Mouse (Mus musculus) neural tube, embryonic 12.5 days (tissue): ENCODE measurements around the gene Gpr45. TPM values are rescaled to one million over a fixed set of nuclear protein-coding genes. Genes with fewer than 3 reads are reported as not detected.

Experiments
- ATAC-seq: fragments of 200-750 bp; cut with Nextera tagmentation; 2 replicates; pipeline ENCODE4 v1.8.0; 2017; ENCODE audit warnings: low read depth, mild to moderate bottlenecking, moderate TSS enrichment, moderate library complexity; ENCODE audit not compliant: low FRiP score
- H3K27ac ChIP-seq: fragments of 300-500 bp; sonication (generic); 2 replicates; pipeline ENCODE4 v1.5.1; 2016
- H3K27me3 ChIP-seq: fragments of 300-500 bp; sonication (generic); replicated peaks from 2 replicates; pipeline ENCODE4 v1.6.1; 2016; ENCODE audit warnings: mild to moderate bottlenecking
- H3K36me3 ChIP-seq: fragments of 300-500 bp; sonication (generic); 2 replicates; pipeline ENCODE4 v1.6.1; 2016; ENCODE audit warnings: mild to moderate bottlenecking
- H3K4me1 ChIP-seq: fragments of 300-500 bp; sonication (generic); 2 replicates; pipeline ENCODE4 v1.6.1; 2016
- H3K4me2 ChIP-seq: fragments of 300-500 bp; sonication (generic); replicated peaks from 2 replicates; pipeline ENCODE4 v1.6.1; 2016; ENCODE audit warnings: mild to moderate bottlenecking
- H3K4me3 ChIP-seq: fragments of 300-500 bp; sonication (generic); 2 replicates; pipeline ENCODE4 v1.5.1; 2016
- H3K9ac ChIP-seq: fragments of 300-500 bp; sonication (generic); 2 replicates; pipeline ENCODE4 v1.6.1; 2016; ENCODE audit warnings: mild to moderate bottlenecking
- H3K9me3 ChIP-seq: fragments of 300-500 bp; sonication (generic); 2 replicates; pipeline ENCODE4 v1.6.1; 2016; ENCODE audit warnings: mild to moderate bottlenecking
- WGBS: fragments of 180-500 bp; shearing (Covaris S2); methylation state at CpG from one replicate; pipeline ENCODE4 v1.1.7; 2016; 5-methylcytosine and 5-hydroxymethylcytosine counted together
- polyA plus RNA-seq: library from polyadenylated mRNA; unstranded; fragments of >200 nt; fragmentation: Nextera tagmentation; extraction: Ambion mirVana; gene quantifications from 2 replicates; pipeline ENCODE4 v1.2.1, GENCODE M21; 2016

Gene Gpr45
- polyA plus RNA-seq: 14.4 and 14.7 TPM in 2 replicates

DNA sequence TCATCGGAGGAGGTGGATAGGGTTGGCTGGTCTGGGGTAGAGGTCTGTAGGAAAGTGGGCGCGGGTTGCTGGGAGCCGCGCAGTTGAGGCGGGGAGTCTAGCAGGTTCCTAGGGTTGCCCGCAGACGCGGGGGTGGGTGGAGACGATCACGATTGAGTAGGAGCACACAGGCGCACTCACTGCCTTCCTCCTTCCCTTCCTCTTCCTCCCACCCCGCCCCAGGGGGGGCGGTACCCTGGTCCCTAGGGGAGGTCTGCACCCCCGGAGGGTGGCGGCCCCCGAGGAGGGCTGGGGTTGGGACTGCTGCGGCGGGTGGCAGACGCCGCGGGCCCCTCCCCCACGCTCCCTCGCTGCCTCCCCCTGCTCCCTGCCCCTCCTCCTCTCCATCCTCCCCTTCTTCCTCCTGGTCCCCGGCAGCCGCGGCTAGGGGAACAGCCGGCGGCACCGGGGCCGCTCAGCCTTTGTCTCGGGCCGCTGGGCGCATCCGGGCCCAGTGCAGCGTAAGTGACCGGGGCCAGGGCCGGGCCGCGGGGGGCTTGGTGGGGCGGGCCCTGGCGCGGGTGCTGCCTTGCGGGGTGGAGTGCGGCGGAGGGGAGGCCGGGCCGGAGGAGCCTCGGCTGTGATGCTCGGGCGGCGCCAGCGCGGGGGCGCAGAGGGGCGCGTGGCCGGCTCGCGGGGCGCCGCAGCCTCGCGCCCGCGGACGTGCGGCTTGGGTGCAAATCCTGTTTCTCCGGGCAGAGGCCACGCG lies at the start of gene Gpr45:
Gene Gpr45 (plus strand): TSS at position 139 of the 748 bp plus-strand sequence.
- peak within 1 kb of the TSS; percentile 72 for H3K27ac ChIP-seq
- H3K4me3 ChIP-seq: peak within 1 kb of the TSS; percentile 75
- H3K4me2 ChIP-seq: peak within 1 kb of the TSS; percentile 72
- no peaks in the 10 kb centered on the region for H3K4me1 ChIP-seq
- WGBS: under 1% methylated on average over 70 of the region's 71 CpGs
- no peaks in the 10 kb centered on the region for H3K9me3 ChIP-seq
- no peaks in the 10 kb centered on the region for H3K27me3 ChIP-seq
- H3K36me3 ChIP-seq: no peaks in the 10 kb centered on the region
- peak within 1 kb of the TSS; percentile 87 for H3K9ac ChIP-seq
- ATAC-seq: peak; percentile 88

DNA sequence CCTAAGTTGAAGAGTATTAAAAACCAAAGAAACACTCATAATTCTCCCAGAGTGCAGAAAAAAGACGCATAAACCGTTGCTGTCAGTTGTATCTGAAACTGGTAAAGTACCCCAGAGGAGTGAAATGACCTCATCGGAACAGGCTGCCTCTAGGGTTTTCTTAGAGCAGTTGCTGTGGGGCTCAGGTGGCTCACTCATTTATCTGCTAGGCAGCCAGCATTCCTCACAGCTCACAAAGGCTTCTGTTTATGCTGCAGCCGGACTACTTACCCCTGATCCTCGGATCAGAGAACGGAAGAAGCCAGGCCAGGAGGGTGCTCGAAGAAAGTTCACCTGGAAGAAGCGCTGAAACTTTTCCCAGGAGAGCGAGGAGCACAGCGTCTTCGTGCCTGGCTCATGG lies 47.5 kb upstream of the Gpr45 start:
- no peak for ATAC-seq
- no peak overlapping the region for H3K27ac ChIP-seq
- H3K36me3 ChIP-seq: peaks cover 20% of the 10 kb centered on the region
- no peak overlapping the region for H3K4me3 ChIP-seq
- H3K27me3 ChIP-seq: no peaks in the 10 kb centered on the region
- no peak overlapping the region for H3K9ac ChIP-seq
- H3K4me1 ChIP-seq: no peaks in the 10 kb centered on the region
- no peak overlapping the region for H3K4me2 ChIP-seq
- no peaks in the 10 kb centered on the region for H3K9me3 ChIP-seq
- 75% methylated on average over 11 of the region's 11 CpGs for WGBS

DNA sequence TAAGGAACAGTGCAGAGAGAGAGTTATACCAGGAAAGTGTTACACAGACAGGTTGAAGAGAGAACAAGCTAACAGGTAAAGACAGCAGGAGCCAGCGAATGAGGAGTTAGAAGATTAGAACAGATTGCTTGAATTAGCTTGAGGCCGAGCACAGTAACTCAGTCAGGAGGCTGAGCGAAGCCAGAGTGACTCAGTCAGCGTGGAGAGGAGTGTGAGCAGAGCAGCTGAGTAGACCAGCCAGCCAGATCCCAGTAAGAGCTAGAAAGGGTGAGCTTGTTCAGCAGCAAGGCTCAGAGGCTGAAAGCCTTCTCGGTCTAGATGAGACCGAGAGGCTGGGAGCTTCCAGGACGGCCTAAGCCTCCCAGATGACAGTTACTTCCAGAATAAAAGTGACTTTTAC lies 46.0 kb upstream of the Gpr45 start:
- Histone ChIP-seq H3K36me3 (peaks cover 10% of the 10 kb centered on the region; the same call in 1 of the 2 replicates), H3K4me1 (peaks cover 6% of the 10 kb centered on the region; the same call in 1 of the 2 replicates), H3K27me3 (no peaks in the 10 kb centered on the region), H3K27ac (no peak overlapping the region), H3K4me2 (no peak overlapping the region), H3K9me3 (no peaks in the 10 kb centered on the region), H3K9ac (no peak overlapping the region), H3K4me3 (no peak overlapping the region)
- 86% methylated on average over 7 of the region's 7 CpGs for WGBS
- no peak for ATAC-seq

DNA sequence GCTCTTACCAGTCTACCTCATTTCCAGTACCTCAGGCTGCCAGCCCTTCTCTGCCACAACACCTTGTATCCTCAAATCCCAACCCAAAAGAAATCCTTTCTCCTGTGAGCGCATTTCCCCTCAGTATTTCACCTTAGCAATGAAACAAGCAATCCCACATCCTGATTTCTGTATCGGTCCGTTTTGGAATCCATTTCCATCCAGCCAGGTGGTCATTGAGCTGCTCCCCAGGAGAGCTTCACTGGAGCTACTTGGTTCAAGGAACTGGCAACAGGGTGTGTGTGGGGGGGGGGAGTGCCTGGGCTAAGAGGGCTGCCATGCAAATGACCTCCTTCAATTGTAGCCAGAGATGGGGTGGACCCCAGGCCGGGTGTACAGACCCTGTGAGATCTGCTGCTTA lies 45.5 kb upstream of the Gpr45 start:
- Histone ChIP-seq H3K4me1 (peaks cover 6% of the 10 kb centered on the region; the same call in 1 of the 2 replicates), H3K27ac (no peak overlapping the region), H3K9ac (no peak overlapping the region), H3K4me2 (no peak overlapping the region), H3K36me3 (peaks cover 10% of the 10 kb centered on the region; the same call in 1 of the 2 replicates), H3K9me3 (no peaks in the 10 kb centered on the region), H3K4me3 (no peak overlapping the region), H3K27me3 (no peaks in the 10 kb centered on the region)
- no peak for ATAC-seq
- 57% methylated on average over 4 of the region's 4 CpGs for WGBS

DNA sequence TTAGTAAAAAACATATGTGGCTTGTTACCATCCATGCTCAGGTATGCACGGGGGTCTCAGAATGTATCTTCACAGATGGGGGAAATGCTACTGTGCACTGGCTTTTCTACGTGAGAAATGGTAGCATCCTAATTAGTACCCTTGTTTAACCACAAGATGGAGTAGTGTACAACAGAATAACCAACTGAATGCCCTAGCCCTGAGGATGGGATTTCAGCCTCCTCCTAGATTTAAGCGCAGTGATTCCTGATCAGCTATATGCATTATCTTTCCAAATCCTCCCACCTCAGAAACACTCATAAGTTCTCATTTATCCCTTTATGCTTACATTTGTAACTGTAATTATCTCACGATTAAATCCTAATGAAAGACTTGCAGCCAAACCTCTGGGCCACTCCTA lies 37.6 kb upstream of the Gpr45 start:
- Histone ChIP-seq H3K27ac (no peak overlapping the region), H3K27me3 (no peaks in the 10 kb centered on the region), H3K9me3 (no peaks in the 10 kb centered on the region), H3K9ac (no peak overlapping the region), H3K4me3 (no peak overlapping the region), H3K36me3 (no peaks in the 10 kb centered on the region), H3K4me2 (no peak overlapping the region), H3K4me1 (peaks cover 6% of the 10 kb centered on the region; the same call in 1 of the 2 replicates)
- peak; percentile 73 for ATAC-seq
- 14% methylated on average over 4 of the region's 4 CpGs for WGBS

DNA sequence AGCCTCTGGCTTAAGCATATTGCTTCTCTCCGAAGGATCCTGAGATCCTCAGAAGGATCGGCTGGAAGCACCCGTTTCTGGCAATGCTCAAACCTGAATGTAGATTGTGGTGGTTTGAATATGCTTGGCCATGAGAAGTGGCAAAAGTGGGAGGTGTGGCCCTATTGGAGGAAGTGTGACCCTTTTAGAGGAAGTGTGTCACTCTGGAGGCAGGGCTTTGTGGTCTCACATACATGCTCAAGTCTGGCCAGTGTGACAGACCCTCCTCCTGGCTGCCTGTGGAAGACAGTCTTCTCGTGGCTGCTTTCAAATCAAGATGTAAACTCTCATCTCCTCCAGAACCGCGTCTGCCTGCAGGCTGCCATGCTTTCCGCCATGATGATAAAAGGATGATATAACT lies 36.0 kb upstream of the Gpr45 start:
- H3K4me3 ChIP-seq: no peak overlapping the region
- H3K27me3 ChIP-seq: no peaks in the 10 kb centered on the region
- no peak overlapping the region for H3K4me2 ChIP-seq
- no peaks in the 10 kb centered on the region for H3K36me3 ChIP-seq
- H3K27ac ChIP-seq: no peak overlapping the region
- 84% methylated on average over 7 of the region's 7 CpGs for WGBS
- H3K9ac ChIP-seq: no peak overlapping the region
- H3K4me1 ChIP-seq: no peaks in the 10 kb centered on the region
- no peaks in the 10 kb centered on the region for H3K9me3 ChIP-seq
- no peak for ATAC-seq

DNA sequence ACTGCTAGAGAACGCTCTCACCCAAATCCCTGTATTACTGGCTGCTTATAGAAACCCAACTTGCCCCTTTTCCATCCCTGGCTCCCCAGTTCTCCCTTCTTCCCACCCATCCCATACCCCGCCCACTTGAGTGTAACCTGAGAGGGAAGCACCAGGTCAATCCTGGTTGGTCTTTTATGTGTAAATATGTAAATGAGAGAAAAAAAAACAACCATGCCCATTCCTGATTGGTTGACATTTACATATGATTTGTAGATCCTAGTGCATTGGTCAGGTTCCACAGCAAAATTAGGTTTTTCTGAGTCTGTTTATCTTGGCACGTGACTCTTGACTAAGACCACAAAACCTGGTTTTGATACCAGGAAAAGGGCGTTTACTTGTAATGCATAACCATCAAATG lies 34.8 kb upstream of the Gpr45 start:
- H3K9me3 ChIP-seq: no peaks in the 10 kb centered on the region
- H3K27me3 ChIP-seq: no peaks in the 10 kb centered on the region
- no peak overlapping the region for H3K27ac ChIP-seq
- H3K4me2 ChIP-seq: peak overlapping the region; percentile 22; the same call in 1 of the 2 replicates
- no peaks in the 10 kb centered on the region for H3K4me1 ChIP-seq
- 6% methylated on average over 4 of the region's 4 CpGs for whole genome bisulfite sequencing
- ATAC-seq: no peak
- H3K9ac ChIP-seq: no peak overlapping the region
- H3K4me3 ChIP-seq: no peak overlapping the region
- H3K36me3 ChIP-seq: no peaks in the 10 kb centered on the region

DNA sequence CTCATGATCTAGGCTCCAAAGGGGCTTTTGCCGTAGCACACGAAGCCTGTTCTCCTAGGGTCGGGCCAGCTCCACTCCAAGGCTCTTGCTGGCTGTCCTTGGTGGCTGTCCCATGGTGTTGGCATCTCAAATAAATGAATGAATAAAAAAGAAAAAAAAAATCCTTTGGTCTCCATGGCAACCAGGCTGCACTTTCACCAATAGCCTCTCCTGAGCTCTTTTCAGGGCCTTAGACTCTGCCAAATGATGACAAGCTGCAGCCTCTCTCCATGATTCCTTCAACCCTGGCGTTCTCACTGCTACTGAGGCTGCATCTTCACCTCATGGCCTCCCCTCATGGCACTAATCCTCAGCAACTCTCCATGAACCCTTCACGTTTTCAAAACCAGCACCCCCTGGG lies 28.7 kb upstream of the Gpr45 start:
- ATAC-seq: no peak
- no peaks in the 10 kb centered on the region for H3K36me3 ChIP-seq
- no peak overlapping the region for H3K9ac ChIP-seq
- WGBS: 52% methylated on average over 5 of the region's 5 CpGs
- H3K27ac ChIP-seq: no peak overlapping the region
- H3K4me1 ChIP-seq: no peaks in the 10 kb centered on the region
- no peak overlapping the region for H3K4me2 ChIP-seq
- H3K4me3 ChIP-seq: no peak overlapping the region
- no peaks in the 10 kb centered on the region for H3K27me3 ChIP-seq
- no peaks in the 10 kb centered on the region for H3K9me3 ChIP-seq

DNA sequence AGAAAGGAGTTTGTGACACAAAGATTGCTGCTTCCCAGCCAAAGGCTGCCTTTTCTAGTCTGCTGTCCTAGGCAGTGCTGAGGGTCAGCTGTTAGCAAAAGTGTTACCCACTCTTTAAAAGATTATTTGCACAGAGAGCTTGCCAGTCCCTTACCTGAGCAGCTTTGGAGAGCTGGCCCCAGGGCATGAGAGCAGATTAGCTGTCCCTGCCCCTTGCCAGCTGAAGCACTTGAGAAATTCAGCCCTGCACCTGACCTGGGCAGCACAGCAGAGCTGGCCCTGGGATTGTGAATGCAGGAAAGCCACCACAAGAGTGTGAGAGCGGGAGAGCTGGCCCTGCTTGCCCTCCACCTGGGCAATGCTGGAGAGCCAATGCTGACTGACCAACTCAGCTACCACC lies 19.1 kb upstream of the Gpr45 start:
- no peak overlapping the region for H3K9ac ChIP-seq
- no peaks in the 10 kb centered on the region for H3K4me1 ChIP-seq
- ATAC-seq: no peak
- H3K27me3 ChIP-seq: no peaks in the 10 kb centered on the region
- H3K36me3 ChIP-seq: no peaks in the 10 kb centered on the region
- no peak overlapping the region for H3K4me3 ChIP-seq
- no peak overlapping the region for H3K27ac ChIP-seq
- no peak overlapping the region for H3K4me2 ChIP-seq
- no peaks in the 10 kb centered on the region for H3K9me3 ChIP-seq
- WGBS: 84% methylated on average over 1 of the region's 1 CpGs

DNA sequence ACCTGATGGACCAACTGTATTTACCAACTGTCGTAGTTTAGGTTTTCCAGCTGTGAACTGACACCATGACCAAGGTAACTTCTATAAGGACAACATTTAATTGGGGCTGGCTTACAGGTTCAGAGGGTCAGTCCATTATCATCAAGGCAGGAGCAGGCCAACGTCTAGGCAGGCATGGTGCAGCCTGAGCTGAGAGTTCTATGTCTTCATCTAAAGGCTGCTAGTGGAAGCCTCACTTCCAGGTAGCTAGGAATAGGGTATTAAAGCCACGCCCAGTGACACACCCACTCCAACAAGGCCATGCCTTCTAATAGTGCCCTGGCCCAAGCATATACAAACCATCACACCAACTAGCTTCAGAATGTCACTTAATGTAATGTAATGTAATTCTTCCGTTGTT lies 4.2 kb upstream of the Gpr45 start:
- Histone ChIP-seq H3K9me3 (no peaks in the 10 kb centered on the region), H3K27me3 (no peaks in the 10 kb centered on the region), H3K4me1 (no peaks in the 10 kb centered on the region), H3K9ac (no peak overlapping the region), H3K36me3 (no peaks in the 10 kb centered on the region), H3K4me3 (no peak overlapping the region), H3K4me2 (no peak overlapping the region), H3K27ac (no peak overlapping the region)
- 83% methylated on average over 4 of the region's 4 CpGs for WGBS
- no peak for ATAC-seq

DNA sequence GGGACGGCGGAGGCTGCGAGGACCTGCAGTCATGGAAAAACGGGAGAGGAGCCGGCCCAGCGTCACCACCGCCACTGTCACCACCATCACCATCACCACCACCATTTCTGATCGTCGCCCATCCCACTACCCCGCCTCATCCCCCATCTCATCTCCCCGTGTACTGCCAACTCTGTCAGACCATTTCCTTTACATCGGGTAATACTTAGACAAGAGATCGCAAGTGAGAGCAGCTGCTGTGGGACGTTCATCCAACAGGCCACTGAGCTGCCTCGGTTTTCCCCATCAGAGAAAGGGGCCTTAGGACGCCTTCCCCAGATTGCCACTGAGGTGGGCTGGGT lies 780 bp downstream of the Gpr45 start:
- Histone ChIP-seq H3K36me3 (no peaks in the 10 kb centered on the region), H3K4me1 (no peaks in the 10 kb centered on the region), H3K9me3 (no peaks in the 10 kb centered on the region), H3K27ac (peak overlapping the region; percentile 72), H3K4me2 (peak overlapping the region; percentile 72), H3K27me3 (no peaks in the 10 kb centered on the region), H3K4me3 (peak overlapping the region; percentile 75), H3K9ac (peak overlapping the region; percentile 87)
- 3% methylated on average over 16 of the region's 16 CpGs for WGBS
- peak; percentile 60 for ATAC-seq

DNA sequence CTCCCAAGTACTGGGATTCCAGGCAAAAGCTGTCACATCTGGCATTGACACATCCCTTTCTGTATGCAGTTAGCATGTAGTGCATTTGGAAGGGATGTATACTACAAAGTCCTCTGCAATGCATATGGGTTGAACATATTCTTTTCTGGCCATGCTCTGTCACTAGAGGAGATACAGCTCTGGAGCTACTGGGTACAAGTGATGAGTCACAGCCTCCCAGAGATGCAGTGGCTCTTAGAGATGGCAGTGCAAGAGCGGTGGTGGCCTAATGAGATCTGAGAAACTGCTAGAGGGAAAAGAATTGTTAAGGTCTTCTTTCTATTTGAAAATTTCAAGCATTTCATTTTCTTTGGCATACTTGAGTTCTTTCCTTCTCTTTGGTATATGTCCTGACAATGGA lies 4.2 kb downstream of the Gpr45 start:
- no peak for ATAC-seq
- H3K27ac ChIP-seq: no peak overlapping the region
- H3K27me3 ChIP-seq: no peaks in the 10 kb centered on the region
- H3K9me3 ChIP-seq: no peaks in the 10 kb centered on the region
- H3K4me3 ChIP-seq: no peak overlapping the region
- no peak overlapping the region for H3K9ac ChIP-seq
- no peaks in the 10 kb centered on the region; the same call in 1 of the 2 replicates for H3K36me3 ChIP-seq
- no peak overlapping the region for H3K4me2 ChIP-seq
- WGBS: 88% methylated on average over 1 of the region's 1 CpGs
- no peaks in the 10 kb centered on the region for H3K4me1 ChIP-seq
